Mouse (Mus musculus) cortical plate, adult 2 months (tissue): ENCODE results near the gene Ggnbp2. TPM values are rescaled to one million over a fixed set of nuclear protein-coding genes. Genes with fewer than 3 reads are reported as not detected.
A peak's percentile ranks its signal among the peaks of the same experiment; 100 is the strongest.

ENCODE experiments used
- H3K27ac ChIP-seq: fragments of 200-500 bp; 2 replicates; pipeline ENCODE4 v1.5.1; 2012; ENCODE audit warnings: low read length, control low read depth, inconsistent platforms; ENCODE audit not compliant: insufficient read depth
- H3K4me1 ChIP-seq: fragments of 200-500 bp; 2 replicates; pipeline ENCODE4 v1.6.1; 2011; ENCODE audit warnings: low read length; ENCODE audit not compliant: control insufficient read depth, insufficient read depth
- H3K4me3 ChIP-seq: fragments of 200-500 bp; 2 replicates; pipeline ENCODE4 v1.5.1; 2011; ENCODE audit warnings: mild to moderate bottlenecking, low read length, control low read depth; ENCODE audit not compliant: insufficient read depth
- CTCF ChIP-seq: fragments of 200-500 bp; IDR thresholded peaks from 2 replicates; pipeline ENCODE4 v1.5.1; 2011; ENCODE audit warnings: mild to moderate bottlenecking, control low read depth, low read length; ENCODE audit not compliant: insufficient read depth; ENCODE audit errors: extremely low read depth
- POLR2A ChIP-seq: fragments of 200-500 bp; IDR thresholded peaks from 2 replicates; pipeline ENCODE4 v1.6.1; 2011; ENCODE audit warnings: mild to moderate bottlenecking, low read length, control low read depth; ENCODE audit not compliant: insufficient read depth; ENCODE audit errors: extremely low read depth
- polyA plus RNA-seq: library from polyadenylated mRNA; depleted of rRNA; stranded (reverse); fragments of >200 nt; gene quantifications from 2 replicates; pipeline ENCODE4 v1.2.3, GENCODE M21; 2012

The Ggnbp2 gene
- polyA plus RNA-seq, 1 experiment = 104 TPM

GRCm38 (mm10) chr11:84828516-84829399, 41.9 kb downstream of the Ggnbp2 start, which contains the start of gene Dhrs11:
TSS of gene Dhrs11 (minus strand) at chr11:84828994.
- H3K4me3 ChIP-seq = peak within 1 kb of the TSS; percentile 93
- H3K4me1 ChIP-seq = peaks cover 6% of the 10 kb centered on the region; the same call in 1 of the 2 replicates
- TF ChIP-seq CTCF = no peak
- TF ChIP-seq POLR2A = 0 out of 2 replicates have a peak, but pooled peaks have one; percentile 12
- peak within 1 kb of the TSS; percentile 67; the same call in 1 of the 2 replicates for H3K27ac ChIP-seq

- Histone ChIP-seq H3K4me1 (peaks cover 6% of the 10 kb centered on the region; the same call in 1 of the 2 replicates), H3K27ac (0 out of 2 replicates have a peak overlapping the region, but pooled peaks have one; percentile 67), H3K4me3 (peak overlapping the region; percentile 93)
- no peak for TF ChIP-seq POLR2A
- no peak for TF ChIP-seq CTCF
These were observed 42.6 kb downstream of the Ggnbp2 start for GRCm38 (mm10) chr11:84827901-84828503.

- TF ChIP-seq POLR2A (no peak), CTCF (no peak)
- Histone ChIP-seq H3K4me1 (peaks cover 6% of the 10 kb centered on the region; the same call in 1 of the 2 replicates), H3K27ac (no peak overlapping the region), H3K4me3 (no peak overlapping the region)
These were observed 43.1 kb downstream of the Ggnbp2 start for GRCm38 (mm10) chr11:84827492-84827891.

- H3K4me3 ChIP-seq = no peak overlapping the region
These were observed 44.4 kb downstream of the Ggnbp2 start for GRCm38 (mm10) chr11:84826185-84826584.

GRCm38 (mm10) chr11:84825261-84825807, 45.3 kb downstream of the Ggnbp2 start:
- H3K27ac ChIP-seq = no peak overlapping the region
- H3K4me3 ChIP-seq = no peak overlapping the region
- H3K4me1 ChIP-seq = peaks cover 6% of the 10 kb centered on the region; the same call in 1 of the 2 replicates
- no peak for TF ChIP-seq CTCF
- no peak for TF ChIP-seq POLR2A

More at GRCm38 (mm10) chr11:84826185-84826584, 44.4 kb downstream of the Ggnbp2 start:
- TF ChIP-seq POLR2A (no peak), CTCF (no peak)
- Histone ChIP-seq H3K27ac (no peak overlapping the region), H3K4me1 (peaks cover 6% of the 10 kb centered on the region; the same call in 1 of the 2 replicates)

GRCm38 (mm10) chr11:84823484-84823897, 47.1 kb downstream of the Ggnbp2 start:
- H3K27ac ChIP-seq = no peak overlapping the region
- H3K4me1 ChIP-seq = peaks cover 4% of the 10 kb centered on the region; the same call in 1 of the 2 replicates
- TF ChIP-seq POLR2A (no peak), CTCF (no peak)
- H3K4me3 ChIP-seq = no peak overlapping the region

- H3K4me3 ChIP-seq = no peak overlapping the region
- TF ChIP-seq POLR2A (no peak), CTCF (no peak)
- H3K4me1 ChIP-seq = 0 out of 2 replicates have a peak, but pooled peaks cover 3% of the 10 kb centered on the region
These were observed 48.1 kb downstream of the Ggnbp2 start for GRCm38 (mm10) chr11:84822487-84822886.

GRCm38 (mm10) chr11:84821131-84821770, 49.4 kb downstream of the Ggnbp2 start:
- TF ChIP-seq POLR2A (no peak), CTCF (no peak)
- Histone ChIP-seq H3K27ac (no peak overlapping the region), H3K4me3 (no peak overlapping the region), H3K4me1 (0 out of 2 replicates have a peak, but pooled peaks cover 3% of the 10 kb centered on the region)

More at GRCm38 (mm10) chr11:84822487-84822886, 48.1 kb downstream of the Ggnbp2 start:
- H3K27ac ChIP-seq = no peak overlapping the region
